Comparison of ENCODE assay signal across 23 mouse cellular contexts in the genomic region with DNA sequence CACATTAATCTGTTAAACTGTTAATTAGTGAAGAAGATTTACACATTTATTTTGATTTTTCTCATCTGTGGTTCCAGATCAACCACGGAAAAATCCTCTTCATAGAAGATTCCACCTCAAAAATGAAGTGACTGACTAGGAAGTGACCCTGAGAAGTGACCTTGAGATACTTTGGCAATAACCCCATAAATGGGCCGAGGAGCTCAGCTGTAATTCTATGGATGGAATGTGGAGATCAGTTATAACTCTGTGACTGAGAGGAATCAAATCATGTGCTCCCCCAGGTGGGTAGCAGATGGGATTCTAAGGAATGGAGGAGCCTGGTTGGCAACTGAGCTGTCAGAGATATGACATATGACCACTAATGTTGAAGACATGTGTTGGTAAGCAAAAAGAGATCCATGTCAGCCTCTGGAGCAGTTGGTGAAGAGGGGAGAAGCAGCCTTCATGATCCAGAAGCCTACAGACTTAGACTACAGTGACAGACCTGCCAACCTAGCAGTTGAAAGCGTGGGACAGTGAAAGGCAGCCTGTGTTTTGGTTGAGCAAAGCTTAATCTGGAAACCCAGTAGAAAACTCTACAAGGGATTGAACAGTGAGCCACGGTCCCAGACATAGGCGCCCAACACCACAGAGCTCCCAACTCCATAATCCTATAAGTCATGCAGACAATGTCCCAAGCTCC. TPM values are rescaled to one million over a fixed set of nuclear protein-coding genes. Genes with fewer than 3 reads are reported as not detected.
A peak's percentile ranks its signal among the peaks of the same experiment; 100 is the strongest.
DNase-seq lines count a peak whose midpoint lies in the region; ATAC-seq and TF ChIP-seq lines count a peak whose summit lies in the region.
"Had no signal": no experiment of that assay in that cellular context is flagged by ENCODE, and none has a peak within 500 bp of the region (broad histone marks: within the 10 kb centered on the region; RNA-seq: fewer than 3 reads in every experiment).

No protein-coding gene starts in this region.

- H3K27me3 ChIP-seq in intestine, postnatal 0 days (replicated peaks; ENCODE audit: control insufficient read depth, insufficient read depth, low read length): no peaks in the 10 kb centered on the region
- H3K27me3 ChIP-seq: embryonic facial prominence, embryonic 13.5 days; embryonic facial prominence, embryonic 15.5 days; forebrain, embryonic 12.5 days had no signal

- H3K9me3 ChIP-seq in intestine, postnatal 0 days (ENCODE audit: control insufficient read depth): no peaks in the 10 kb centered on the region
- H3K9me3 ChIP-seq: embryonic facial prominence, embryonic 13.5 days; embryonic facial prominence, embryonic 15.5 days; forebrain, embryonic 10.5 days; forebrain, embryonic 12.5 days had no signal

- DNase-seq in adrenal gland, adult (ENCODE audit: inconsistent age in 2 of 2, low spot score in 1 of 2): peak; percentile 33 to 77
- no peak for DNase-seq in adrenal gland, adult 18-20 months (ENCODE audit: low spot score in 2 of 2)
- no peak for DNase-seq in frontal cortex, postnatal 25 days (ENCODE audit: low spot score in 2 of 2)
- DNase-seq in left cerebral cortex, adult 2 months (ENCODE audit: extremely low spot score in 1 of 2, low spot score in 2 of 2): no peak
- no peak for DNase-seq in left cerebral cortex, postnatal 14 days (ENCODE audit: low spot score in 2 of 2)
- DNase-seq: adrenal gland, postnatal 14 days; cerebellum, adult 11 months; cerebellum, adult 18-20 months; cerebellum, adult 8-10 months; cerebellum, adult 9-11 months; cerebellum, postnatal 14 days; cerebellum, postnatal 36 days; embryo, embryonic 11 days had no signal

- H3K4me1 ChIP-seq in intestine, postnatal 0 days (replicated peaks; ENCODE audit: control insufficient read depth, insufficient read depth, low read length): no peaks in the 10 kb centered on the region
- H3K4me1 ChIP-seq: embryonic facial prominence, embryonic 13.5 days; embryonic facial prominence, embryonic 15.5 days; forebrain, embryonic 10.5 days; forebrain, embryonic 12.5 days had no signal

- H3K36me3 ChIP-seq in intestine, postnatal 0 days (ENCODE audit: control insufficient read depth, insufficient read depth): peaks cover 52% of the 10 kb centered on the region

- no peak overlapping the region for H3K9ac ChIP-seq in intestine, postnatal 0 days (ENCODE audit: low read depth, low read length)
- H3K9ac ChIP-seq: embryonic facial prominence, embryonic 13.5 days; embryonic facial prominence, embryonic 15.5 days; forebrain, embryonic 12.5 days had no signal

- no peak overlapping the region for H3K4me2 ChIP-seq in intestine, postnatal 0 days (replicated peaks; ENCODE audit: low read depth)
- H3K4me2 ChIP-seq: embryonic facial prominence, embryonic 13.5 days; embryonic facial prominence, embryonic 15.5 days; forebrain, embryonic 12.5 days had no signal

- 0 out of 2 replicates have a peak overlapping the region, but pooled peaks have one; percentile 17 for H3K27ac ChIP-seq in left cerebral cortex, adult 2 months
- no peak overlapping the region for H3K27ac ChIP-seq in intestine, postnatal 0 days (ENCODE audit: low read depth, low read length)
- H3K27ac ChIP-seq: embryonic facial prominence, embryonic 13.5 days; embryonic facial prominence, embryonic 15.5 days; forebrain, embryonic 10.5 days; forebrain, embryonic 12.5 days had no signal

- intact Hi-C loops in left cerebral cortex, adult 2 months (cut with DNase I): loop anchor here (10.0 kb wide), 1 partner anchor 218 kb away; the partner anchor contains the start of gene Zdhhc11
- intact Hi-C loops in left cerebral cortex, postnatal 14 days (cut with DNase I): no loop called here

- H3K4me3 ChIP-seq in left cerebral cortex, adult 2 months: no peak overlapping the region
- H3K4me3 ChIP-seq in intestine, postnatal 0 days (ENCODE audit: low read depth, low read length): no peak overlapping the region
- H3K4me3 ChIP-seq: embryonic facial prominence, embryonic 13.5 days; embryonic facial prominence, embryonic 15.5 days; erythroblast, embryonic 14.5 days; forebrain, embryonic 10.5 days; forebrain, embryonic 12.5 days had no signal

- WGBS in intestine, postnatal 0 days: 86% methylated on average over 5 of the region's 5 CpGs

- ATAC-seq in frontal cortex, adult (ENCODE audit: low TSS enrichment): peak; percentile 96
- no peak for ATAC-seq in intestine, postnatal 0 days
- ATAC-seq: activated CD4-positive, CD25-positive, alpha-beta regulatory T cell, adult 4 months; forebrain, embryonic 14.5 days; forebrain, embryonic 16.5 days had no signal

- TF ChIP-seq CTCF in left cerebral cortex, adult 2 months (IDR thresholded peaks at IDR 0.05): no peak
- no peak for TF ChIP-seq CTCF in intestine, postnatal 0 days (IDR thresholded peaks at IDR 0.05; ENCODE audit: low read depth)

RNA-seq across cellular contexts. Expression of gene Exoc3, which starts 25.4 kb away (rescaled TPM):
- 10 to 100 TPM; 61.8 to 70.6 TPM for total RNA-seq in adrenal gland, adult 18-20 months (2021)
- total RNA-seq in left cerebral cortex, adult 2 months (2021): 10 to 100 TPM; 67.1 to 69.6 TPM
- 10 to 100 TPM; 67.6 to 71.4 TPM for total RNA-seq in left cerebral cortex, postnatal 14 days (2021)
- 41.8 and 42.8 TPM in 2 replicates for polyA plus RNA-seq in intestine, postnatal 0 days (2015; fragmentation: Nextera tagmentation; extraction: Ambion mirVana)

Comparison
In these comparisons a context has a peak if more than half of its experiments do, and no peak if none do; other contexts are left out.
1. DNase-seq: peak in adrenal gland, adult (2 of 2); none in adrenal gland, adult 18-20 months (0 of 2), frontal cortex, postnatal 25 days (0 of 2), left cerebral cortex, adult 2 months (0 of 2) and left cerebral cortex, postnatal 14 days (0 of 2).